Comparison of ENCODE assay signal across 22 mouse cellular contexts in the genomic region with DNA sequence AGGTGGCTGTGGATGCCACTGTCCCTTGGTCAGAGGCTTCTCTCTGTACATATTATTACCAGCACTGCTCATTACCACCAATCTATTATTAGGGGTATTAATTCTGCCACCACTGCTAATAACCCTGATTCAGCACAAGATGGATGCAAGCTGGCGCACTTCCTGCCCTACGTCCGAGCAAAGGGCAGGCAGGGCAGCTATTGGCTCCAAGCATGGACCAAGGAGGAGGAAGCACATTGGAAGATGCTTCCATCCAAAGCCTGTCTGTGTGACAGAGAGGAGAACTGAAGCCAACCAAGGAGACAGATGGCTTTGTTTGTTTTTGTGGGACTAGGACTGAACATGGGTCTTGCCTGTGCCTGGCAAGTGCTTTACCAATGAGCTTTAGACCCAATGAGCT. TPM values are rescaled to one million over a fixed set of nuclear protein-coding genes. Genes with fewer than 3 reads are reported as not detected.
DNase-seq lines count a peak whose midpoint lies in the region.
"Had no signal": no experiment of that assay in that cellular context is flagged by ENCODE, and none has a peak within 500 bp of the region (broad histone marks: within the 10 kb centered on the region; RNA-seq: fewer than 3 reads in every experiment).

No protein-coding gene starts in this region.

- DNase-seq in cerebellum, postnatal 10 days: peak; percentile 61 to 62
- DNase-seq in cerebellum, postnatal 4 days (ENCODE audit: low spot score in 2 of 2): no peak
- DNase-seq in cerebellum, postnatal 14 days: peak; percentile 20 to 57
- no peak for DNase-seq in cerebellum, postnatal 25 days
- DNase-seq in brain, adult 2 months (ENCODE audit: low read depth, low spot score): peak; percentile 12
- DNase-seq in gastrocnemius, postnatal 25 days: no peak
- DNase-seq: adrenal gland, adult 2 months; adrenal gland, adult 8-10 months; adrenal gland, postnatal 10 days; adrenal gland, postnatal 14 days; adrenal gland, postnatal 25 days; adrenal gland, postnatal 36 days; B cell, adult 2 months; cerebellum, adult 11 months; cerebellum, adult 11-12 months; cerebellum, adult 18-20 months; cerebellum, adult 2 months had no signal

RNA-seq across cellular contexts. Expression of gene Foxn1, which starts 5.4 kb away (rescaled TPM):
- not detected for total RNA-seq in gastrocnemius, postnatal 25 days (2021)
- total RNA-seq: adrenal gland, postnatal 14 days; CH12.LX; ES-E14; MEL had no signal

RNA-seq across cellular contexts. Expression of gene Unc119, which starts 37.7 kb away (rescaled TPM):
- total RNA-seq in gastrocnemius, postnatal 25 days (2021): 10 to 100 TPM in 1 of 2 experiments, 1 to 10 TPM in 1; 8.4 to 10.5 TPM

RNA-seq across cellular contexts. Expression of gene Slc13a2, which starts 41.0 kb away (rescaled TPM):
- not detected for total RNA-seq in gastrocnemius, postnatal 25 days (2021)
- total RNA-seq: adrenal gland, adult 18-20 months; adrenal gland, adult 2 months; adrenal gland, adult 8-10 months; adrenal gland, postnatal 10 days; adrenal gland, postnatal 14 days; adrenal gland, postnatal 25 days; adrenal gland, postnatal 36 days; CH12.LX; G1E; MEL had no signal

RNA-seq across cellular contexts. Expression of gene Pigs, which starts 52.8 kb away (rescaled TPM):
- total RNA-seq in gastrocnemius, postnatal 25 days (2021): 10 to 100 TPM; 18.3 to 20.4 TPM

RNA-seq across cellular contexts. Expression of gene Aldoc, which starts 58.2 kb away (rescaled TPM):
- total RNA-seq in gastrocnemius, postnatal 25 days (2021): 1 to 10 TPM; 2.5 to 2.6 TPM

Comparison
In these comparisons a context has a peak if more than half of its experiments do, and no peak if none do; other contexts are left out.
1. DNase-seq: peak in cerebellum, postnatal 10 days (2 of 2), cerebellum, postnatal 14 days (2 of 2) and brain, adult 2 months (single experiment); none in cerebellum, postnatal 4 days (0 of 2), cerebellum, postnatal 25 days (0 of 2) and gastrocnemius, postnatal 25 days (single experiment).